Mouse (Mus musculus) embryo, embryonic 10.5 days (tissue): ENCODE results near the gene Ska2.

Source experiments
- DNase-seq: peaks from one replicate; pipeline ENCODE4 v3.0.0-alpha.2; 2015; ENCODE audit warnings: low spot score

The Ska2 gene

GRCm38 (mm10) chr11:87173625-87174024, 64.6 kb downstream of the Ska2 start:
- DNase-seq = no peak
